Comparison of ENCODE assay signal across 7 mouse cellular contexts in the genomic region with DNA sequence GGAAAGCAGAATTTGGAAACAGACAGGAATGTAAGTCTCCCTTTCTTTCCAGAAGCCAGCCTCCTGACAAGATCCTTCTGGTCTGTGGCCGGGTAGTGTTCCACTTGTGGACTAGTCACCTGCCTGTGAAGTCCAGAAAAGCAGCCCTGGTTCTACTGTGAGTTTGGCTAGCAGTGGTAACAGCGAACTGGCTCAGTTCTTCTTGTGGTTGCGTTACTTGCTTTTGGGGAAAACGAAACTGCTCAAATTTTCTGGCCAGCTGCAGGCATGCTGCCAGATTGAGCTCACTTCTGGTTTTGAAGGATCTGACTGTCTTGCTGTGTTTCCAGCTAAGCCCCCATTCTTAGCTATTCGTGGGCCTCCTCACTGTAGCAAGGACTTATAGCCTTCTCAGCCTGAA. TPM values are rescaled to one million over a fixed set of nuclear protein-coding genes. Genes with fewer than 3 reads are reported as not detected.
DNase-seq lines count a peak whose midpoint lies in the region; ATAC-seq and TF ChIP-seq lines count a peak whose summit lies in the region.

A gene (minus strand): TSS at position 190 of the 400 bp plus-strand sequence.

- H3K4me3 ChIP-seq in heart, postnatal 0 days (ENCODE audit: low read depth, low read length): peak within 1 kb of the TSS; percentile 22; the same call in 1 of the 2 replicates

- 55% methylated on average over 5 of the region's 5 CpGs for WGBS in heart, postnatal 0 days

- H3K9ac ChIP-seq in heart, postnatal 0 days (replicated peaks; ENCODE audit: low read depth, low read length): no peak within 1 kb of the TSS

- TF ChIP-seq EP300 in heart, postnatal 0 days (IDR thresholded peaks at IDR 0.05; ENCODE audit: low read depth): no peak

- no peaks in the 10 kb centered on the region for H3K9me3 ChIP-seq in heart, postnatal 0 days (replicated peaks; ENCODE audit: control insufficient read depth, low read length)

- DNase-seq in ovary, postnatal 36 days (ENCODE audit: low spot score): peak; percentile 32
- DNase-seq in ovary, adult 18-20 months (ENCODE audit: low spot score): no peak
- peak; percentile 63 for DNase-seq in adrenal gland, postnatal 14 days
- DNase-seq in heart, postnatal 0 days (ENCODE audit: low spot score): no peak
- no peak for DNase-seq in cerebellum, adult 9-11 months

- H3K27me3 ChIP-seq in heart, postnatal 0 days (ENCODE audit: control insufficient read depth, insufficient read depth, low read length): no peaks in the 10 kb centered on the region

- ATAC-seq in heart, postnatal 0 days (ENCODE audit: insufficient read depth, low read depth): no peak
- ATAC-seq in megakaryocyte, adult 5-6 weeks (ENCODE audit: poor library complexity, severe bottlenecking): peak; percentile 82
- no peak for ATAC-seq in erythroblast, adult 5-6 weeks (replicated peaks; ENCODE audit: low FRiP score, poor library complexity, severe bottlenecking)

- H3K4me1 ChIP-seq in heart, postnatal 0 days (ENCODE audit: control insufficient read depth, insufficient read depth): no peaks in the 10 kb centered on the region

- TF ChIP-seq CTCF in heart, postnatal 0 days (IDR thresholded peaks at IDR 0.05; ENCODE audit: low read depth): no peak

- H3K27ac ChIP-seq in heart, postnatal 0 days (ENCODE audit: low read depth): peak within 1 kb of the TSS; percentile 50; the same call in 1 of the 2 replicates

- H3K4me2 ChIP-seq in heart, postnatal 0 days (ENCODE audit: low read depth, low read length): peak within 1 kb of the TSS; percentile 48

- no peaks in the 10 kb centered on the region for H3K36me3 ChIP-seq in heart, postnatal 0 days (replicated peaks; ENCODE audit: control insufficient read depth, insufficient read depth, low read length)

RNA-seq across cellular contexts. Expression of the gene that starts here (rescaled TPM):
- 0.93 and 2.1 TPM in 2 replicates for total RNA-seq in adrenal gland, postnatal 14 days (2021)
- 0.61 and 2.5 TPM in 2 replicates for total RNA-seq in heart, postnatal 0 days (2014; rRNA removed; ENCODE audit: low replicate concordance)
- 0.41 and 0.51 TPM in 2 replicates for polyA plus RNA-seq in heart, postnatal 0 days (2015; fragmentation: Nextera tagmentation; extraction: Ambion mirVana)
- 59.7 and 60.5 TPM in 2 replicates for total RNA-seq in megakaryocyte, adult 5-6 weeks (2015)
- total RNA-seq in megakaryocyte, adult 5-6 weeks (2017): 68.3 and 68.6 TPM in 2 replicates
- total RNA-seq in erythroblast, adult 5-6 weeks (2015; ENCODE audit: low replicate concordance): 3.7 and 9.0 TPM in 2 replicates
- 2.7 and 5.4 TPM in 2 replicates for total RNA-seq in erythroblast, adult 5-6 weeks (2017; ENCODE audit: low replicate concordance)

Comparison
In these comparisons a context has a peak if more than half of its experiments do, and no peak if none do; other contexts are left out.
1. RNA of the gene that starts here (total RNA-seq): 59.7 to 68.6 TPM in megakaryocyte, adult 5-6 weeks; 2.7 to 9.0 TPM in erythroblast, adult 5-6 weeks, 0.93 to 2.1 TPM in adrenal gland, postnatal 14 days and 0.61 to 2.5 TPM in heart, postnatal 0 days; every median in the first group is over 4 times any median in the second.
2. DNase-seq: peak in ovary, postnatal 36 days (single experiment) and adrenal gland, postnatal 14 days (single experiment); none in ovary, adult 18-20 months (single experiment), heart, postnatal 0 days (single experiment) and cerebellum, adult 9-11 months (single experiment).